Mouse (Mus musculus) heart, adult 8-10 months (tissue): ENCODE results near the gene Ttll9. TPM values are rescaled to one million over a fixed set of nuclear protein-coding genes. Genes with fewer than 3 reads are reported as not detected.

Experiments used
- DNase-seq: peaks from one replicate; pipeline ENCODE4 v3.0.0; 2022; ENCODE audit warnings: low spot score
- total RNA-seq, 4 experiments: library from RNA; stranded (reverse); gene quantifications; 2 replicates each; pipeline ENCODE4 v1.2.4; 2022

Ttll9 gene
- not detected for total RNA-seq

DNA sequence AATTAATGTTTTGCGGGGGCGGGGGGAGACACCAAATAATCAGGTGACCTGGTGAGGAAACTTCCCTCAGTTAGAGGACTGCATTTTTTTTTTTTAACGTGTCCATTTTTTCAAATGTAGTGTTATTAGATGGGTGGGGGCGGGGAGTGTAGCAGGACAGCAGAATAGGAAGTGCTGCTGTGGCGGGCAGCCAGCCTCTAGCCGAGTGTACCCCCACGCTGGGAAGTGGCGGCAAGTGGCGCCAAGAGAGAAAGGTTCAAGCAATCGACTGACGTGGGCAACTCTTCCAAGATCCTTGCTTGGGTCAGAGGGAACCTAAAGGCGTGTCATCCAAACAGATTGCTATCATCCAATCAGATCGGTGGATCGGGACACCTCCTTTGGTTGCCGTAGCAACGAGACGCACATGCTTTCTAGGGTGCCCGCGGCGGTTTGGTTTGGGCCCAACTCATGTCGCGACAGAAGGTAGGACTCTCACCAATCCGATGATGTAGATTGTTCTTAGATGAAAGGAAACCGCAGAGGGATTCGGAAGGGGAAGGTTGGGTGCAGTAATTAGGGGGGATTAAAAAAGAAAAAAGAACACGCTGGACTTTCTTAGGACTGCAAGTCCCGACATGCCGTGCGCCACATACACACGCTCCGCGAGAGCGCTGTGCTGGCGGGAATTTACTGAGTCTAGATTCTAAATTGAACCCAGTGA lies at the start of gene Ttll9:
TSS of gene Ttll9 (plus strand) at position 395 of the 703 bp plus-strand sequence.
- DNase-seq: peak; percentile 41

DNA sequence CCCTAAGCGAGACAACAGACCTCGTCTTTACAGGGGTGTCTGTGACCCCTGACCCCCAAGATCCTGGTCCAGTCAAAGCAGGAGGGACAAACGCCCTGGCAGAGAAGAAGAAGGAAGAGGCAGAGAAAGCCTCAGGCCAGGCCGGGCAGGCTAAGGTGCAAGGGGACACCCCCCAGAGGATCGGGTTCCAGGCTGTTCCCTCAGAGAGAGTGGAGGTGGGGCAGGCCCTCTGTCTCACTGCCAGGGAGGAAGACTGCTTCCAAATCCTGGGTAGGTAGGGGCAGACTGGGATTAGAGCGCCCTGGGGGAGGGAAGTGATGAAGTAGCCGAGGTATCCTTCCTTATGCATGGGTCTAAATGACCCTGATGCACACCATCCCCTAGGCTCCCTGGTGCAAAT lies 48.8 kb upstream of the Ttll9 start:
- no peak for DNase-seq

DNA sequence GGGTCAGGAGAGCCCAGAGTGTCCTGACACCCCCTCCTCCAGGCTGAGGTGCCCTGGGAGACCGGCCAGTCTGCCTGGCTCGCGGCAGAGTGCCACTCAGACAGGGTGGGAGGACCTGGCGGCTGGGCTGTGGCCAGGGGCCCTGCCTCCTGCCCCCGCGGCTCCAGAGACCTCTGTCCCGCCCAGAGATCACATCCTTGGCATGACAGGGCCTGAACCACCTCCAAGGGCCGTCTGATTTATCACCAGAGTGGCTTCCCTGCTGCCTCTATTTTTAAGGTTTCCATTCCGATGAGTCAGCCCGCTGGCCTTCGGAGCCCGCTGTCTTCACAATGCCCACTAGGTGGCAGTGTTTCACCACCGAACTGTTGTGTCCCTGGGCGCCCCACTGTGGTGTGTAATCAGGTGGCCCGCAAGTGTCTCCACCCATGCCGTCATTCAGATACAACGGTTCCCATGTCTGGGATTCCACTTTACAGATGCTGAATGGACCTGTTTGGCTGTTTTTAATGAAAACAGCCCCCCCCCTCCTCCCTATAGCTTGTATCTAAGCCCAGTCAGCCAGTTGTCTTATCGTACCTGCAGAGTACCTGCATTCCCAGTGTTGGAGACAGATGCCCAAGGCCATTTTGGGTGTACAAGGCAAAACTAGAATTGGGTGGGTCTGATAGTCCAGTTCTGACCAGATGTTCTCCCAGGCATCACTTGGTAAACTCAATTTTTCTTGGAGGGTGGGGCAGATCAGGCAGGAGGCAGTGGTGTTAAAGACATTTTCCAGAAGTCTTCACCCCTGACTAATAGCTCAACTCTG lies 47.8 kb upstream of the Ttll9 start:
- DNase-seq: peak; percentile 90

DNA sequence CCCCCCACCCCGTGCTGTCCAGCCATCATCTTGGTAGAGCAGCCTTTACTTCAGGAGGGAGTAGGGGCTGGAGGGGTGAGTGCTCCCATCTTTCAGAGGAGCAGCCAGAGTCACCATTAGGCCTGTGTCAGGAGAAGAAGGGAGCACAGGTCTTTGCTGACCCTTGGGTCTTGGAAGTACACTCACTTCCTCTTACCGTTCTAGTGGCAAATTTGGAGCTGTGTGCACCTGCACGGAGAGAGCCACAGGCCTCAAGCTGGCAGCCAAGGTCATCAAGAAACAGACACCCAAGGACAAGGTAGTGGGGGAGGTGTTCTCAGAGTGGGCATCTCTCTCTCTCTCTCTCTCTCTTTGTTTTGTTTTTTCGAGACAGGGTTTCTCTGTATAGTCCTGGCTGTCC lies 46.8 kb upstream of the Ttll9 start:
- DNase-seq: no peak

- no peak for DNase-seq
These were observed 46.2 kb upstream of the Ttll9 start for GRCm38 (mm10) chr2:152916111-152916510.

DNA sequence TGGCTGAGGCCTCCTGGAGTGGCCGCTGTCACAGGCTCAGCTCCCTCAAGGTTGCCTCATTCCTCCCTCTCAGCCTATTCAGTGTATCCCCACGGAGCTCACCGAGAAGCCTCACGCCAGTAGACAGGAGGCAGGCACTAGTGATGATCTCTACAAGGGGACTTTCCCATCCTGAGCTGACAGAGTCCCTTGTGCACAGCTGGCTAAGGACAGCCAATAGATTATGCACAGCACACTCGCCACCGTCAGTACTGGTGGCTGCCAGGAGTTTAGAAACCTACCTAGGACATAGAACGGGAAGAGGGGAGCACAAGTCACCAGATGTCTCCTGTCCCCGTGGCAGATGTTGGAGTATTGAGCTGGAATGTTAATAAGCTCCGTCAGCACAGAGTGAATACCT lies 44.6 kb upstream of the Ttll9 start:
- DNase-seq: no peak

- no peak for DNase-seq
These were observed 39.9 kb upstream of the Ttll9 start for GRCm38 (mm10) chr2:152922376-152922775.

- no peak for DNase-seq
These were observed 38.7 kb upstream of the Ttll9 start for GRCm38 (mm10) chr2:152923621-152924020.

GRCm38 (mm10) chr2:152924128-152924527 lies 38.2 kb upstream of the Ttll9 start:
- DNase-seq: no peak

- DNase-seq: no peak
These were observed 37.7 kb upstream of the Ttll9 start for GRCm38 (mm10) chr2:152924543-152924942.

- peak; percentile 87 for DNase-seq
These were observed 37.0 kb upstream of the Ttll9 start for GRCm38 (mm10) chr2:152925189-152925872.

GRCm38 (mm10) chr2:152926896-152927295 lies 35.4 kb upstream of the Ttll9 start:
- DNase-seq: no peak

- DNase-seq: peak; percentile 13
These were observed 34.9 kb upstream of the Ttll9 start for GRCm38 (mm10) chr2:152927371-152927770.

DNA sequence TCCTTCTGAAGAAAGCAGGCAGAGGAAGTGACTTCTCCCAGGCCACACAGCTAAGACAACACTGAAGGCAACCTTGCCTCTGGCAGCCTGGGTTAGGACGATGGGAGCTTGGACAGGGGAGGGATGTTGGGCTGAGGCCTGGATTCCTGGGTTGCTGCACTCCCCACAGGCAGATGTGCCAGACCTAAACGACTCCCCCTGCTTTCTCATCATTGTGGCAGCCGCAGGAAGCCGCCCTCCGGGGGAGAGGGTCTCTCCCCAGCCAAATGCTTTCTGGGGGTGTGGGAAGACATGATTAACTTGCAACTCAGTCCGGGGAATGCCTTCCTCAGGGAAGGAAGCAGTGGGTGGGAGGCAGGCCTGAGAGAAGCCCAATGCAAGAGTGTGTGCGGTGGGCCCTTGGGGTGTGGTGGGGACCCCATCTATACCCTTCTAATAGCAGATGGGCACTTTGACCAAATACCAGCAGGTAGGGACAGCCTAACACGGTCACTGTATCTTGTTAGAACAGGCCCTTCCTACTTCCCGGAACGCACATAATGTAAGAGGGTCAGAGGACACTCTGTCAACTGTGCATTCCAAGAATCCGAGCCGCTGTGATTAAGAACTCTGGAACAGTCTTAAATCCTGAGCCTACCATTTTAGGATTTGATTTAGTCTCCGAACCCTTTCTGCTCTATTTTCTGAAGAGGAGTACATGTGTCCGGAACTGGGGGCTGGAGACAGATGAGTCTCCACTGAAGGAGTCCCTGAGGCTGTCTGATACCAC lies 33.9 kb upstream of the Ttll9 start:
- peak; percentile 29 for DNase-seq

- DNase-seq: no peak
These were observed 33.3 kb upstream of the Ttll9 start for GRCm38 (mm10) chr2:152928988-152929370.

- peak; percentile 80 for DNase-seq
These were observed 32.0 kb upstream of the Ttll9 start for GRCm38 (mm10) chr2:152930276-152930675.

DNA sequence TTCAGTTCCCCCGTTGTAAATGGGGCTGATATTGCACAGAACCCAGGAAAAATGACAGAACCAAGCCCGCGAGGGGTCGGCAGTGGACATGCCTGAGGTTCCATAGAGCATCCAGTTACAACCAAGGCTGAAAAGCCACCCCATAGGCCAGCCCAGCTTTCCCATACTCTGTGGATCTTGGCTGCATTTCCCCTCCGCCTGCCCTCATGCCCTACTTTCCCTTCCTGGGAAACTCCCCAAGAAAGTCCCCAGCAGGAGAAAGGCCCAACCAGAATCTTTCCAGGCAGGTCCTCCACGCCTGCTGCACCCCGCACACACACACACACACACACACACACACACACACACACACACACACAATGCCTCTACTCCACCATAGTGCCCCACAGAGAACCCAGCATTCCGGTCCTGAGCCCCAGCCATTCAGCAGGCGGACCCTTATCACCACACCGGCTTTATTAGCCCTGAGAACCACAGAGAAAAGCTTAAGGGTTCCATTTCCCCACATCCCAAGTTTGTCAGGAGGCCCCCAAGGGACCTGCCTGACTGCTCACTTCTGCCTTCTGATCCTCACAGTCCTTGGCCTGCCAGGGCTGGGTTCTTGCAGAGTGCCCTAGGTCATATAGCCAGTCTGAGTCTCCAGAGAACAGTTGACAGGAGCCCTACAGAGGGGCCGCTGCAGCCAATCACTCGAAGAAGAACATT lies 30.7 kb upstream of the Ttll9 start:
- DNase-seq: peak; percentile 27

DNA sequence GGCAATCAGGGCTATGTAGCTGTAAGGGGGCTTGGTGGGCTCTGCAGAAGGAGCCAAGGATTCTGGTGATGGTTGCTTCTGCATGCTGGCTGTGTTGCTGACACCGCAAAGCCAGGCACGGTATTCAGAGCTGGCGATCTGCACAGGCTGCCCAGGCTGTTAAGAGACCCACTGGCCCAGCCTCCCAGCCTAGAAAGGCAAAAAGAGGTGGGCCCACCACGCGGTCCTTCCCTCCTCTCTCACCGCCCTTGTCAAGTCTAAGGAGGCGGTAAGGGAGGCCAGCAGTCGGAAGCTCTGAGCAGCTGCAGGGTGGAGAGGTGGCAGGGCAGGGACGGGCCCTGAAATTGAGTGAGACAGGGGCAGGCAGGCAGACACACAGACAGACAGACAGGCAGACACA lies 29.2 kb upstream of the Ttll9 start, which contains the start of gene Foxs1:
TSS of gene Foxs1 (minus strand) at position 161 of the 400 bp plus-strand sequence.
- DNase-seq: peak; percentile 71

GRCm38 (mm10) chr2:152933614-152934013 lies 28.7 kb upstream of the Ttll9 start:
- DNase-seq: peak; percentile 81

GRCm38 (mm10) chr2:152939846-152940245 lies 22.4 kb upstream of the Ttll9 start:
- DNase-seq: no peak

GRCm38 (mm10) chr2:152941106-152941505 lies 21.2 kb upstream of the Ttll9 start:
- no peak for DNase-seq
